Mouse (Mus musculus) 3T3-L1 (cell line): ENCODE data around the gene Fip1l1.

Experiments used
- DNase-seq: peaks from one replicate; pipeline ENCODE4 v3.0.0-alpha.2; 2015; ENCODE audit warnings: low read depth, low spot score

Gene Fip1l1

GRCm38 (mm10) chr5:74613491-74614151 is 78.4 kb downstream of the Fip1l1 start:
- DNase-seq, result no peak

GRCm38 (mm10) chr5:74617816-74618572 is 82.7 kb downstream of the Fip1l1 start:
- DNase-seq, result no peak

GRCm38 (mm10) chr5:74618573-74619059 is 83.4 kb downstream of the Fip1l1 start:
- DNase-seq, result peak; percentile 66

- no peak for DNase-seq
Measured at GRCm38 (mm10) chr5:74621691-74622470, 86.6 kb downstream of the Fip1l1 start.

GRCm38 (mm10) chr5:74623316-74624000 is 88.2 kb downstream of the Fip1l1 start:
- DNase-seq, result no peak

- DNase-seq, result no peak
Measured at GRCm38 (mm10) chr5:74624385-74624784, 89.1 kb downstream of the Fip1l1 start.

- DNase-seq, result peak; percentile 16
Measured at GRCm38 (mm10) chr5:74628001-74628400, 92.8 kb downstream of the Fip1l1 start.

GRCm38 (mm10) chr5:74632369-74633114 is 97.3 kb downstream of the Fip1l1 start:
- DNase-seq, result peak; percentile 33

- no peak for DNase-seq
Measured at GRCm38 (mm10) chr5:74633453-74633852, 98.2 kb downstream of the Fip1l1 start.

GRCm38 (mm10) chr5:74634391-74634790 is 99.1 kb downstream of the Fip1l1 start:
- no peak for DNase-seq

GRCm38 (mm10) chr5:74639516-74639915 is 104.3 kb downstream of the Fip1l1 start:
- no peak for DNase-seq

- no peak for DNase-seq
Measured at GRCm38 (mm10) chr5:74640504-74640903, 105.3 kb downstream of the Fip1l1 start.

GRCm38 (mm10) chr5:74641000-74641399 is 105.8 kb downstream of the Fip1l1 start:
- peak; percentile 89 for DNase-seq

GRCm38 (mm10) chr5:74642291-74642690 is 107.0 kb downstream of the Fip1l1 start:
- peak; percentile 86 for DNase-seq

- DNase-seq, result no peak
Measured at GRCm38 (mm10) chr5:74647584-74647984, 112.3 kb downstream of the Fip1l1 start.

GRCm38 (mm10) chr5:74648216-74648615 is 113.0 kb downstream of the Fip1l1 start:
- no peak for DNase-seq
